Mouse (Mus musculus): ENCODE results near the gene Xpo4. TPM values are rescaled to one million over a fixed set of nuclear protein-coding genes. Genes with fewer than 3 reads are reported as not detected.
A peak's percentile ranks its signal among the peaks of the same experiment; 100 is the strongest.

Gene Xpo4
- polyA plus RNA-seq, 1 experiment = 3.9 TPM

DNA sequence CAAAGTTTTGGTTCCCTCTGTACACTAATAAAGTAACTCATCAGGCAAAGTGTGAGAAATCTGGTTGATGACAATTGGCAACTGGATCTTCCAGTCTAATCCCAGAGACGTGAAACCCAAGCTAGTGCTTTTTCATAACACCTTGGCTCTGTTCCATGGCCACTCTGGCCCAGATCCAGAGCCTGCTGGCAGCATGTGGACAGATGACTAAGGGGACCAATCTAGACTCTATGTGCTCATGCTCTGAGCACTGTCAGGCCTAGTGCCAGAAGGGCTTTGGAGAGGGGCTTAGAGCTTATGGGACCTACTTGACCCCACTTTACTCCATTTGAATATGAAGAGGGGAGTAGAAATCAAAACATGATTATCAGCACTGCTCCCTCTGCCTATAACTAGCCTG is 57.7 kb downstream of the Xpo4 start:
- peak; percentile 70 for DNase-seq (ENCODE audit: low read depth)

DNA sequence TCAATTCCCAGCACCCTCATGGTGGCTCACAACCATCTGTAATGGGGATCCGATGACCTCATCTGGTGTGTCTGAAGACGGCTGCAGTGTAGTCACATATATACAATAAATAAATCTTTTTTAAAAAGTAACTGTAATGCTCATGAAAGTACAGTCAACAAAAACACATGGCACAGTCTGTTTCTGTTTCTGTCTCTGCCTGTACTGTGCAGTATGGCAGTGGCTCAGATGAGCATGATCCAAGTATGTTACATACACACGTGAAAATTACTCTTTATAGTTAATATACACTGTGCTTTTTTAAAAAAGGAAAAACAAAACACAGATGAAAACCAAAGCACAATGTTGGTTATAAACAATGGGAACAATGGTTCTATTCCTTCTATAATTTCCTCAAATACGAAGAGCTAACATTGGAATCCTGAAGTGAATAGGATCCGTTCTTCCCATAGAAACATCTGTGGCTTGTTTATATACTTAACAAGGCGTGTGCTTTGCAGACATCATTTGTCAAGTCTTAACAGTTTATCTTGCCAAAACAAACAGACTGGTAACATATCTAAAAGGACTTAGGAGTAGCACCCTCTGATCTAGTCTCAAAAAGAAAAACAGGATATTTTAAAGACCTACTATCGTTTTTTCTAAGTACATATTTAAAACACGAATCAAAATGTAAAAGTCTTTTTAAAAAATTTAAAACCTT is 58.4 kb downstream of the Xpo4 start:
- DNase-seq (ENCODE audit: low read depth) = no peak

GRCm38 (mm10) chr14:57593279-57593678 is 72.0 kb downstream of the Xpo4 start:
- DNase-seq (ENCODE audit: low read depth) = no peak

- DNase-seq (ENCODE audit: low read depth) = no peak
These were observed 73.4 kb downstream of the Xpo4 start for GRCm38 (mm10) chr14:57591830-57592229.

DNA sequence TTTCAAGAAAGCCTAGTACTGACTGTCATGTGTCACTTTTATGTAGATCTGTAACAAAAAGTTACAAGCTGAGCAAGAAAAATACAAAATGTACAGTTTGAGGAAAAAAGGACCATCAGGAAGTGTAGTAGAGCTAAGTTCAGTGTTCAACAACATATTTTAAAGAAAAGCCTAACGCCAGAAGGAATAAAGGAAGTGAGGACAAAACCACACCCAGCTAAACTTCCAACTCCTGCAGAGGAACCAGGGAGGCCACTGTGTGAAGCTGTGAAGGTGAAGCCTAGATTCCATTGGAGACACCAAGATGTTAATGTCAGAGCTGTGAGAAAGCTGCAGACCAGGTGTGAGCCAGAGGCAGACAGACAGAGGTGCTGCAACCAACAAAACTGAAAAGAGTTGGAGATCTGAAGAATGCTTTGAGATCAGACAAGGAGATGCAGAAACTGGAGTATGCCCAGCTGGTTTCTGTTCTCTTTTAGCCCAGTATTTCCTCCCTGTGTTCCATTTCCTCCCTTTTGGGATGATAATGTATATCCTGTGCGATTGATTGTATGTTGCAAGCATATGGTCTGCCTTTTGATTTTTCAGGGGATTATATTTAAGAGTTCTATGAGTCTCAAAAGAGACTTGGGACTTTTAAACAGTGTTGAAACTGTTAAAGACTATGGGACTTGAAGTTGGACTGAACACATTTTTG is 88.7 kb downstream of the Xpo4 start:
- DNase-seq (ENCODE audit: low read depth) = no peak

DNA sequence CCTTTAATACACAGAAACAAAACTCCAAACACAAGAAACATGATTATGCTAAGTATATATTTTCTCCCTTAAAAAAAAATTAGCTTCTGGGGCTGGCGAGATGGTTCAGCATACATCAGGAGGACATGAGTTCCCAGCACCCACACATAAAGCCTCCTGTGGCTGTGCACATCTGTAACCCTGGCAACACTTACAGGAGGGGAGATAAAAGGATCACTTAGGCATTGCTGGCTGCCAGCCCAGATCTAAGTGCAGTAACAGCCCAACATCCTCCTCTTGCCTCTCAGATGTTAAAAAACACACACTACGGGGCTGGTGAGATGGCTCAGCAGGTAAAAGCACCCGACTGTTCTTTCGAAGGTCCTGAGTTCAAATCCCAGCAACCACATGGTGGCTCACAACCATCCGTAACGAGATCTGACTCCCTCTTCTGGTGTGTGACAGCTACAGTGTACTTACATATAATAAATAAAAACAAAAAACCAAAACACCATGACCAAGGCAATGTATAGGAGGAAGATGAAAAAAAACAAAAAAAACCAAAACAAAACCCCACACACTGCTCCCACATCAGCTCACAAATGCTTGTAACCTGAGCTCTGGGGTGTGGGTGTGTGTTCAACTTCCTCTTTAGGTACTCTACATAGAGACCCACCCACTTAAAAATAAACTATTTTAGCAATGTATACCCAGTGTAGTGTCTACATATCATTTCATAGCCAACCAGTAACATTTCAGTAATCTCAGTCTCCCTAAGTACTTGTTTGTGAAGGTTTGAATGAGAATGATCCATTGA is 90.2 kb downstream of the Xpo4 start:
- DNase-seq (ENCODE audit: low read depth) = no peak

- DNase-seq (ENCODE audit: low read depth) = peak; percentile 55
These were observed 93.8 kb downstream of the Xpo4 start, which contains the start of gene Eef1akmt1 for GRCm38 (mm10) chr14:57571155-57572133. Eef1akmt1 (minus strand) TSS chr14:57571612.

- DNase-seq (ENCODE audit: low read depth) = no peak
These were observed 99.6 kb downstream of the Xpo4 start for GRCm38 (mm10) chr14:57565626-57566025.

GRCm38 (mm10) chr14:57556922-57557321 is 108.3 kb downstream of the Xpo4 start:
- DNase-seq (ENCODE audit: low read depth) = no peak

GRCm38 (mm10) chr14:57555471-57556070 is 109.7 kb downstream of the Xpo4 start:
- no peak for DNase-seq (ENCODE audit: low read depth)

- no peak for DNase-seq (ENCODE audit: low read depth)
These were observed 110.8 kb downstream of the Xpo4 start for GRCm38 (mm10) chr14:57554434-57554833.

DNA sequence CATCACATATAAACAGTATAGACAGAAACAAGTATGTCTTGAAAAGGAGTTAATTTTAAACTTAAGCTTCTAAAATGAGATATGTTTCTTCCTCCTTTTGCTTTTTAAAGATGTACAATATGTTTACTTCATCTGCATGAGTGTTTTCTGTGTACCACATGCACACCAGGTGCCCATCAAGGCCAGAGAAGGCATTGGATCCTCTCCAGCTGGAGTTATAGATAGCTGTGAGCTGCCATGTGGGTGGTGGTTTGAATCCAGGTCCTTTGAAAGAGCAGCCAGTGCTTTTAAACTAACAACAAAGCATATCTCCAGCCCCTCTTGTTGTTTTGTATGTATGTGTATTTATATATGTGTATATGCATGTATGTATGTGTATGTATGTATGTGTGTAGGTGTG is 112.3 kb downstream of the Xpo4 start:
- DNase-seq (ENCODE audit: low read depth) = no peak

GRCm38 (mm10) chr14:57547062-57547461 is 118.2 kb downstream of the Xpo4 start:
- DNase-seq (ENCODE audit: low read depth) = no peak

GRCm38 (mm10) chr14:57546557-57547021 is 118.6 kb downstream of the Xpo4 start:
- no peak for DNase-seq (ENCODE audit: low read depth)

GRCm38 (mm10) chr14:57546131-57546530 is 119.1 kb downstream of the Xpo4 start:
- no peak for DNase-seq (ENCODE audit: low read depth)

DNA sequence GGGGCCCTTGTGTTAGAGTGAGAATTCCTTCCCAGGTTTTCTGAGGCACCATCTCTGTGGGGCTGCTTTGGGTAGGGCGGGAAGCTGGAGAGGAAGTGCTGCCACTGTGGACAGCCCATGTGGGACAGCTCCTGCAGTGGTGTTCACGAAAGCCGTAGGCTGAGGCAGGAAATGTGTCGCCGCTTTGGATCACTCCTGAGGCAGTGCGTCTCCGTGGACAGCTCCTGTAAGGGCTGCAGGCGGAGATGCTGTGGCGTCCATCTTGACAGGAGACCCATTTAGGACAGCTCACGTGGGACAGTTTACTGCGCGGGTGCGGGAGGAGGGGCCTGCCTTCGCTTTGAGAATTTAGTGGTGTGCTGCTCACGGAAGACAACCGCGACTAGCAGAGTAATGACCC is 119.7 kb downstream of the Xpo4 start:
- no peak for DNase-seq (ENCODE audit: low read depth)

GRCm38 (mm10) chr14:57543420-57544039 is 121.7 kb downstream of the Xpo4 start:
- no peak for DNase-seq (ENCODE audit: low read depth)

DNA sequence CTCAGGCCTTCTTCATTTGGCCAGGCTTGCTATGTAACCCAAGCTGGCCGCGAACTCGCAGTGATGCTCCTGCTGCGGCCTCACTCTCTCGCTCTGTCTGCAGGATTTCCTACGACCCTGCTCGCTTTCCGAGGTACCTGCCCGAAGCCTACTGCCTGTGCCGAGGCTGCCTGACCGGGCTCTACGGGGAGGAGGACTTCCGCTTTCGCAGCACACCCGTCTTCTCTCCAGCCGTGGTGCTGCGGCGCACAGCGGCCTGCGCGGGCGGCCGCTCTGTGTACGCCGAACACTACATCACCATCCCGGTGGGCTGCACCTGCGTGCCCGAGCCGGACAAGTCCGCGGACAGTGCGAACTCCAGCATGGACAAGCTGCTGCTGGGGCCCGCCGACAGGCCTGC is 123.0 kb downstream of the Xpo4 start:
- no peak for DNase-seq (ENCODE audit: low read depth)

- DNase-seq (ENCODE audit: low read depth) = no peak
These were observed 124.5 kb downstream of the Xpo4 start for GRCm38 (mm10) chr14:57540683-57541082.

DNA sequence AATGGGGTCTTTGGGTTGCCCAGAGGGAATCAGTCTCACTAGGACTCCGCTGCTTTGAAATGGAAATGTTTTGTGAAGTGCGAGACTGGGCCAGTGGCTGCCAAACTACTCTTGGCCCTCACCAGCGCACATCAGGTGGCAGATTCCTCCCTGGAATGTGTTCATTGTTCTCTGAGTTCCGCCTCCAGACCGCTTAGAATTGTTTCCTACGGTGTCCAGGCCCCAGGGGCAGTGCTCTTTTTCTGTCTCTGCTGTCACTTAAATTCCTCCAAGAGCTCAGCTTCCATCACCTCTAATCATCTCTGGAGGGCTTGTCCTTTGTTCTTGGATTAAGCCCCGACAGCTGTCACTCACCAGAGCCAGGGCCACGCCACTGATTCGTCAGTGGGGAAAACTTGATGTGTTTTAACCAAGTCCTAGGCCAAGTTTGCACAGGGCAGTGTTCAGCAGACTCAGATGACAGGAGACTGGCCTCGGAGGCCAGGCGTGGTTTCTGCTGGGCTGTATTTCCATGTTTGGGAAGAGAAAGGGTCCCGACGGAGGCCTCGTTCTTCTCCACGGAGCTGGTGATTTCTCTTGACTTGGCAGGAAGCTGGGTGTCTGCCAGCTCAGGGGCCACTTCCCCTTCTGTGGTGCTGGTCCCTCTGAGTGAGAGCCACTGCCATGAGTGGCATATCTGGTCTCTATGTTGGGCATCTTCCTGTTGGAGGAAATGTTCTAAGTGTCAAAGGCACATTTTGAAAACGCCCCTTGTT is 127.8 kb downstream of the Xpo4 start:
- no peak for DNase-seq (ENCODE audit: low read depth)

Data from gonadal fat pad, adult 2 months (tissue).